Mouse (Mus musculus) left cerebral cortex, postnatal 36 days (tissue): ENCODE data around the gene Nasp. TPM values are rescaled to one million over a fixed set of nuclear protein-coding genes. Genes with fewer than 3 reads are reported as not detected.

Experiments
- total RNA-seq, 2 experiments: library from RNA; stranded (reverse); gene quantifications; 2 replicates each; pipeline ENCODE4 v1.2.3; 2021

The Nasp gene
- total RNA-seq, 2 experiments from 2014 or later: 26.9 to 34.8 TPM

Other genes with a start within 250 kb of the Nasp start
- gene Mast2, start 163.8 kb downstream of the Nasp start, total RNA-seq: 100 to 1,000 TPM; 103 to 114 TPM
- gene Ipp, start 120.4 kb downstream of the Nasp start, total RNA-seq: 10 to 100 TPM; 18.4 to 21.6 TPM
- gene Tmem69, start 72.0 kb downstream of the Nasp start, total RNA-seq: 10 to 100 TPM in 1 of 2 experiments, 1 to 10 TPM in 1; 8.8 to 10.1 TPM
- gene Gpbp1l1, start 70.3 kb downstream of the Nasp start, total RNA-seq: 10 to 100 TPM; 35.7 to 43.6 TPM
- 1 to 10 TPM; 5.3 to 6.3 TPM for gene Ccdc17, start 31.3 kb downstream of the Nasp start, total RNA-seq
- 100 to 1,000 TPM; 380 to 465 TPM for gene Akr1a1, start 23.7 kb upstream of the Nasp start, total RNA-seq
- gene Prdx1, start 57.6 kb upstream of the Nasp start, total RNA-seq: 100 to 1,000 TPM; 135 to 160 TPM
- gene Mmachc, start 80.5 kb upstream of the Nasp start, total RNA-seq: 10 to 100 TPM; 17.5 TPM
- 1 to 10 TPM; 4.6 to 5.1 TPM for gene Ccdc163, start 80.6 kb upstream of the Nasp start, total RNA-seq
- 1 to 10 TPM; 4.8 to 5.4 TPM for gene Tesk2, start 93.0 kb upstream of the Nasp start, total RNA-seq
- gene Toe1, start 179.7 kb upstream of the Nasp start, total RNA-seq: 10 to 100 TPM; 10.7 to 12.1 TPM
- gene Mutyh, start 179.8 kb upstream of the Nasp start, total RNA-seq: 1 to 10 TPM; 1.6 to 3.0 TPM
- 1 to 10 TPM in 1 of 2 experiments, under 1 TPM in 1; 0.72 to 1.1 TPM for gene Hpdl, start 193.8 kb upstream of the Nasp start, total RNA-seq
- 10 to 100 TPM in 1 of 2 experiments, 1 to 10 TPM in 1; 8.9 to 10.2 TPM for gene Zswim5, start 249.4 kb upstream of the Nasp start, total RNA-seq